In the genomic region with DNA sequence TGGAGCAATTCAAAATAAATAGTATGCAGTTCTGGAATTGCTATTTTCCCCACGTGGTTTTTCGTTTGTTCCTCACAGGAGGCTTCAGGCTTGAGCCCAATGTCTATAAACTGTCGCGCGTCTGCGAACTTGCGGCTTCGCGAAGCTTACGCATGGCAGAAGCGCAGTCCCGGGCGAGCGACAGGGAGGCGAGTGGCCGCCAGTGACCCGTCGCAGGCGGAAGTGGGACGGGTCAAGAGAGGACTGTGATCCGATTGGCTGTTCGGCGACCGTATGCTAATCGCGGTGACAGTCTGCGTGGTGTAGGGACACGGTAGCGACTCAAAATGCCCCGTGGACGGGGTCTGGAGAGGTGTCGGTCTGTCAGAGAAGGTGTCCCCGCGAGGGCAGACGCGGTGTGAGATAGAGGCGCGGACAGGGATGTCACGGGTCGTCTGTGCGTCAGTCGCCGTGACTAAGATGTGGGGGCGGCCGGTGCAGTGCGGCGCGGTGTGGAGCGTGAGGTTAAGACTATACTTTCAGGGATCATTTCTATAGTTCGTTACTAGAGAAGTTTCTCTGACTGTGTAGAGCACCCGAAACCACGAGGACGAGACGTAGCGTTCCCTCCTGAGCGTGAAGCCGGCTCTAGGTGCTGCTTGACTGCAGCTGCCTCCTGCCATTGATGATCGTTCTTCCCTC, we compare ENCODE assay signal across 8 mouse cellular contexts. TPM values are rescaled to one million over a fixed set of nuclear protein-coding genes. Genes with fewer than 3 reads are reported as not detected.
DNase-seq lines count a peak whose midpoint lies in the region; ATAC-seq lines count a peak whose summit lies in the region.
"Not testable (repeated sequence)": the region's sequence is repeated elsewhere in the genome, so short reads cannot be mapped to it uniquely, and the experiment has no call there.

No protein-coding gene starts in this region.

- peak overlapping the region; percentile 46 for H3K4me2 ChIP-seq in hindbrain, embryonic 12.5 days (replicated peaks)

- H3K9me3 ChIP-seq in hindbrain, embryonic 12.5 days (replicated peaks), result not testable (repeated sequence)

- DNase-seq in MN1 (ENCODE audit: low spot score), result peak; percentile 73
- DNase-seq in cerebellum, postnatal 14 days, result peak; percentile 87 to 89
- peak; percentile 67 to 78 for DNase-seq in frontal cortex, postnatal 14 days (ENCODE audit: low spot score in 2 of 2)
- DNase-seq in layer of hippocampus, postnatal 14 days (ENCODE audit: low spot score in 2 of 2), result peak; percentile 69 to 74
- peak; percentile 90 for DNase-seq in lung, postnatal 10 days
- DNase-seq in ovary, postnatal 14 days (ENCODE audit: low spot score), result peak; percentile 58
- DNase-seq in thymus, postnatal 10 days (ENCODE audit: low spot score in 2 of 2), result peak; percentile 65 to 76

- not testable (repeated sequence) for H3K27me3 ChIP-seq in hindbrain, embryonic 12.5 days

- under 1% methylated on average over 24 of the region's 58 CpGs for WGBS in hindbrain, embryonic 12.5 days

- H3K36me3 ChIP-seq in hindbrain, embryonic 12.5 days, result not testable (repeated sequence)

- H3K27ac ChIP-seq in hindbrain, embryonic 12.5 days, result not testable (repeated sequence)

- peak; percentile 100 for ATAC-seq in hindbrain, embryonic 12.5 days (ENCODE audit: low FRiP score)

- H3K4me3 ChIP-seq in hindbrain, embryonic 12.5 days, result peak overlapping the region; percentile 21

- not testable (repeated sequence) for H3K4me1 ChIP-seq in hindbrain, embryonic 12.5 days

- not testable (repeated sequence) for H3K9ac ChIP-seq in hindbrain, embryonic 12.5 days

RNA-seq across cellular contexts. Expression of a gene that starts 57.1 kb away (rescaled TPM):
- 0.10 and 0.38 TPM in 2 replicates for polyA plus RNA-seq in hindbrain, embryonic 12.5 days (2016; fragmentation: Nextera tagmentation; extraction: Ambion mirVana)
- total RNA-seq in layer of hippocampus, postnatal 14 days (2021), result under 1 TPM; 0.12 to 0.51 TPM

RNA-seq across cellular contexts. Expression of a gene that starts 57.2 kb away (rescaled TPM):
- 8.6 and 10.1 TPM in 2 replicates for polyA plus RNA-seq in hindbrain, embryonic 12.5 days (2016; fragmentation: Nextera tagmentation; extraction: Ambion mirVana)
- total RNA-seq in layer of hippocampus, postnatal 14 days (2021), result 1 to 10 TPM; 3.9 to 4.4 TPM
